In the genomic region with DNA sequence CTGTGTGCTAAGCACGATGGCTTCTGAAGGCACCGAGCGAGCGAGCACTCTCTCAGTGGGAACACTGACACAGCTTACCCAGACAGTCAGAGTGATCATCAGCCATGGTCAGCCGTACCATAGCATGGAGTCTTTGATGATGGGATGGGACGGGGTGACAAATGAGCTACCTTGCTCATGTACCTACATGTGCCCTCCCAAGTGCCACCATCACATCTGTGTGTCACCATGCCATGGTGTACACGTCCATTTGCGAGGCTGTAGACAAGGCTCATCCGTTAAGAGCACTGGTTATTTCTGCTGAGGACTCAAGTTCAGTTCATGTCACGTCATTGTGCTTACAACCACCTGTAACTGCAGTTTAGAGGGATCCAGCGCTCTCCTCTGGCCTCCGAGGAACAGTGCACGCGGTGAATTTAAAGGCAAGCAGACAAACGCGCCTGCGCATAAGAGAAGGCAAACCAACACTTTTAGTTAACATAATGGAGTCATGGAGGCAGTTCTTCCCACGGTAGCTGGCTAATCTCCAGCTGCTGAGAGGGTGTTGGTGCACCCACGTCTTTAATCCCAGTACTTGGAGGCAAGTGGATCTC, we compare ENCODE assay signal across 19 mouse cellular contexts. TPM values are rescaled to one million over a fixed set of nuclear protein-coding genes. Genes with fewer than 3 reads are reported as not detected.
A peak's percentile ranks its signal among the peaks of the same experiment; 100 is the strongest.
DNase-seq lines count a peak whose midpoint lies in the region; ATAC-seq and TF ChIP-seq lines count a peak whose summit lies in the region.
"Had no signal": no experiment of that assay in that cellular context is flagged by ENCODE, and none has a peak within 500 bp of the region (broad histone marks: within the 10 kb centered on the region; RNA-seq: fewer than 3 reads in every experiment).

No protein-coding gene starts in this region.

- ATAC-seq in lung, postnatal 0 days, result no peak
- no peak for ATAC-seq in stomach, postnatal 0 days (ENCODE audit: low FRiP score, low TSS enrichment)
- ATAC-seq: forebrain, embryonic 15.5 days; Patski had no signal

- H3K4me2 ChIP-seq in lung, postnatal 0 days (replicated peaks; ENCODE audit: low read depth, low read length), result no peak overlapping the region
- H3K4me2 ChIP-seq in stomach, postnatal 0 days (replicated peaks; ENCODE audit: low read depth), result no peak overlapping the region
- H3K4me2 ChIP-seq: embryonic facial prominence, embryonic 12.5 days; forebrain, embryonic 15.5 days; hindbrain, embryonic 14.5 days had no signal

- H3K27ac ChIP-seq in lung, postnatal 0 days (ENCODE audit: low read length), result no peak overlapping the region
- no peak overlapping the region for H3K27ac ChIP-seq in stomach, postnatal 0 days (replicated peaks)
- H3K27ac ChIP-seq: embryonic facial prominence, embryonic 12.5 days; forebrain, embryonic 15.5 days; heart, embryonic 10.5 days; hindbrain, embryonic 14.5 days had no signal

- H3K27me3 ChIP-seq in lung, postnatal 0 days (replicated peaks; ENCODE audit: insufficient read depth, low read length), result 0 out of 2 replicates have a peak, but pooled peaks cover 10% of the 10 kb centered on the region
- no peaks in the 10 kb centered on the region for H3K27me3 ChIP-seq in stomach, postnatal 0 days (ENCODE audit: control insufficient read depth, insufficient read depth, low read length)
- H3K27me3 ChIP-seq: Patski had no signal

- 87% methylated on average over 19 of the region's 19 CpGs for WGBS in lung, postnatal 0 days
- 92% methylated on average over 19 of the region's 19 CpGs for WGBS in stomach, postnatal 0 days

- TF ChIP-seq EP300 in lung, postnatal 0 days (IDR thresholded peaks at IDR 0.05), result no peak
- TF ChIP-seq EP300 in stomach, postnatal 0 days (optimal IDR thresholded peaks at IDR 0.05), result no peak

- intact Hi-C loops in heart, postnatal 10 days (cut with DNase I), result loop anchor here (2.0 kb wide), 1 partner anchor 19 kb away; a partner anchor contains a TSS
- intact Hi-C loops in left cerebral cortex, postnatal 25 days (cut with DNase I), result loop anchor here (2.0 kb wide), 1 partner anchor 15 kb away; a partner anchor contains a TSS

- no peak for TF ChIP-seq CTCF in lung, postnatal 0 days (IDR thresholded peaks at IDR 0.05)
- TF ChIP-seq CTCF in stomach, postnatal 0 days (IDR thresholded peaks at IDR 0.05; ENCODE audit: low read depth), result 0 out of 2 replicates have a peak, but pooled peaks have one; percentile 22

- no peak overlapping the region for H3K9ac ChIP-seq in lung, postnatal 0 days (replicated peaks; ENCODE audit: low read depth)
- no peak overlapping the region for H3K9ac ChIP-seq in stomach, postnatal 0 days (ENCODE audit: low read length)
- H3K9ac ChIP-seq: embryonic facial prominence, embryonic 12.5 days; forebrain, embryonic 15.5 days; hindbrain, embryonic 14.5 days had no signal

- H3K9me3 ChIP-seq in lung, postnatal 0 days (ENCODE audit: low read length), result no peaks in the 10 kb centered on the region
- no peaks in the 10 kb centered on the region for H3K9me3 ChIP-seq in stomach, postnatal 0 days (ENCODE audit: control insufficient read depth, low read length)
- H3K9me3 ChIP-seq: embryonic facial prominence, embryonic 12.5 days; forebrain, embryonic 15.5 days; heart, embryonic 10.5 days had no signal

- no peaks in the 10 kb centered on the region for H3K36me3 ChIP-seq in lung, postnatal 0 days (ENCODE audit: insufficient read depth, low read length)
- H3K36me3 ChIP-seq in stomach, postnatal 0 days (ENCODE audit: control insufficient read depth, insufficient read depth, low read length), result no peaks in the 10 kb centered on the region
- H3K36me3 ChIP-seq: embryonic facial prominence, embryonic 12.5 days; forebrain, embryonic 15.5 days had no signal

- peaks cover 12% of the 10 kb centered on the region; the same call in 1 of the 2 replicates for H3K4me1 ChIP-seq in lung, postnatal 0 days (ENCODE audit: insufficient read depth, low read depth, low read length)
- H3K4me1 ChIP-seq in stomach, postnatal 0 days (replicated peaks; ENCODE audit: control insufficient read depth, insufficient read depth), result peaks cover 12% of the 10 kb centered on the region

- H3K4me3 ChIP-seq in lung, postnatal 0 days (ENCODE audit: low read depth, low read length), result no peak overlapping the region
- H3K4me3 ChIP-seq in stomach, postnatal 0 days (ENCODE audit: low read depth, low read length), result no peak overlapping the region
- H3K4me3 ChIP-seq: embryonic facial prominence, embryonic 12.5 days; forebrain, embryonic 15.5 days had no signal

- peak; percentile 93 for DNase-seq in heart, adult 11 months
- DNase-seq in heart, postnatal 10 days, result no peak
- DNase-seq in lung, postnatal 10 days, result peak; percentile 27
- DNase-seq in lung, postnatal 0 days (ENCODE audit: low spot score), result no peak
- peak; percentile 62 for DNase-seq in R1 (ENCODE audit: low read depth, low spot score)
- no peak for DNase-seq in stomach, postnatal 0 days (ENCODE audit: low spot score)
- no peak for DNase-seq in left cerebral cortex, postnatal 25 days (ENCODE audit: low spot score in 2 of 2)
- DNase-seq: adrenal gland, adult 8-10 months; adrenal gland, postnatal 36 days; cerebellum, adult 11 months; cerebellum, adult 9-10 months; cerebellum, postnatal 25 days; gastrocnemius, postnatal 10 days; heart, postnatal 14 days had no signal

RNA-seq across cellular contexts. Expression of a gene that starts 15.3 kb away (rescaled TPM):
- 10 to 100 TPM; 43.3 to 49.7 TPM for total RNA-seq in heart, postnatal 10 days (2021)
- polyA plus RNA-seq in lung, postnatal 0 days (2015; fragmentation: Nextera tagmentation; extraction: Ambion mirVana), result 26.3 and 28.8 TPM in 2 replicates
- 33.8 and 34.6 TPM in 2 replicates for polyA plus RNA-seq in stomach, postnatal 0 days (2015; fragmentation: Nextera tagmentation; extraction: Ambion mirVana)
- total RNA-seq in left cerebral cortex, postnatal 25 days (2021), result 1 to 10 TPM; 7.0 to 7.4 TPM

RNA-seq across cellular contexts. Expression of a gene that starts 19.2 kb away (rescaled TPM):
- total RNA-seq in heart, postnatal 10 days (2021), result 1 to 10 TPM; 5.4 to 6.3 TPM
- polyA plus RNA-seq in lung, postnatal 0 days (2015; fragmentation: Nextera tagmentation; extraction: Ambion mirVana), result 3.9 TPM in 2 replicates
- 3.3 and 4.1 TPM in 2 replicates for polyA plus RNA-seq in stomach, postnatal 0 days (2015; fragmentation: Nextera tagmentation; extraction: Ambion mirVana)
- total RNA-seq in left cerebral cortex, postnatal 25 days (2021), result 1 to 10 TPM; 7.0 to 7.1 TPM

RNA-seq across cellular contexts. Expression of a gene that starts 24.9 kb away (rescaled TPM):
- 10 to 100 TPM; 96.6 to 99.5 TPM for total RNA-seq in heart, postnatal 10 days (2021)
- polyA plus RNA-seq in lung, postnatal 0 days (2015; fragmentation: Nextera tagmentation; extraction: Ambion mirVana), result 84.8 and 108 TPM in 2 replicates
- polyA plus RNA-seq in stomach, postnatal 0 days (2015; fragmentation: Nextera tagmentation; extraction: Ambion mirVana), result 71.0 and 89.6 TPM in 2 replicates
- 100 to 1,000 TPM; 342 to 363 TPM for total RNA-seq in left cerebral cortex, postnatal 25 days (2021)

RNA-seq across cellular contexts. Expression of a gene that starts 27.0 kb away (rescaled TPM):
- 10 to 100 TPM; 55.9 to 56.8 TPM for total RNA-seq in heart, postnatal 10 days (2021)
- 44.1 and 45.9 TPM in 2 replicates for polyA plus RNA-seq in lung, postnatal 0 days (2015; fragmentation: Nextera tagmentation; extraction: Ambion mirVana)
- 49.5 and 50.2 TPM in 2 replicates for polyA plus RNA-seq in stomach, postnatal 0 days (2015; fragmentation: Nextera tagmentation; extraction: Ambion mirVana)
- total RNA-seq in left cerebral cortex, postnatal 25 days (2021), result 10 to 100 TPM; 53.0 to 53.8 TPM

RNA-seq across cellular contexts. Expression of a gene that starts 33.9 kb away (rescaled TPM):
- total RNA-seq in heart, postnatal 10 days (2021), result 1 to 10 TPM in 1 of 2 experiments, under 1 TPM in 1; 0.52 to 1.0 TPM
- polyA plus RNA-seq in lung, postnatal 0 days (2015; fragmentation: Nextera tagmentation; extraction: Ambion mirVana), result 14.9 and 25.3 TPM in 2 replicates
- polyA plus RNA-seq in stomach, postnatal 0 days (2015; fragmentation: Nextera tagmentation; extraction: Ambion mirVana), result 2.3 and 2.8 TPM in 2 replicates
- 1 to 10 TPM in 1 of 2 experiments, under 1 TPM in 1; 0.82 to 1.0 TPM for total RNA-seq in left cerebral cortex, postnatal 25 days (2021)

Comparison
In these comparisons a context has a peak if more than half of its experiments do, and no peak if none do; other contexts are left out.
1. DNase-seq: peak in heart, adult 11 months (single experiment), lung, postnatal 10 days (single experiment) and R1 (single experiment); none in heart, postnatal 10 days (0 of 2), lung, postnatal 0 days (single experiment), stomach, postnatal 0 days (single experiment) and left cerebral cortex, postnatal 25 days (0 of 2).
2. RNA of a gene that starts 15.3 kb away (total RNA-seq): 43.3 to 49.7 TPM in heart, postnatal 10 days; 7.0 to 7.4 TPM in left cerebral cortex, postnatal 25 days; every median in the first group is over 4 times any median in the second.